Mouse (Mus musculus): ENCODE data around the gene Txndc11.
A peak's percentile ranks its signal among the peaks of the same experiment; 100 is the strongest.

The Txndc11 gene

DNA sequence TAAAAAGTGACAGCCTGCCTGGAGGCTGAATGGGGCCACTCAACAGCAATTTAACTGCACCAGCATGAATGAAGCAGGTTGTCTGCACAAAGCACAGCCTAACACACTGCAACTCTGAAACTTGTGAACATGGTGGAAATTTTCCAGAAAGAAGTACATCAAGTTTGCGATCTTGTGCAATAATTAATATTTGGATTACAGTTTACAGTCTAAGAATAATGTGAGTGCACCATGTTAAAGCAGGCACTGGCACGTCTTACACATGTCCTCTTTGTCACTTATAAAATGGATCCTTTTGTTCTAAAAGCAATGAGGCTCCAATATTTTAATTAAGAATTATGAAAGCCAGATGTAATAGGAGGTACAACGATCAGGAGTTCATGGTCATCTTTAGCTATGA, 37.1 kb downstream of the Txndc11 start:
- no peak for DNase-seq

- no peak for DNase-seq
These were observed 40.6 kb downstream of the Txndc11 start for GRCm38 (mm10) chr16:11093717-11094386.

DNA sequence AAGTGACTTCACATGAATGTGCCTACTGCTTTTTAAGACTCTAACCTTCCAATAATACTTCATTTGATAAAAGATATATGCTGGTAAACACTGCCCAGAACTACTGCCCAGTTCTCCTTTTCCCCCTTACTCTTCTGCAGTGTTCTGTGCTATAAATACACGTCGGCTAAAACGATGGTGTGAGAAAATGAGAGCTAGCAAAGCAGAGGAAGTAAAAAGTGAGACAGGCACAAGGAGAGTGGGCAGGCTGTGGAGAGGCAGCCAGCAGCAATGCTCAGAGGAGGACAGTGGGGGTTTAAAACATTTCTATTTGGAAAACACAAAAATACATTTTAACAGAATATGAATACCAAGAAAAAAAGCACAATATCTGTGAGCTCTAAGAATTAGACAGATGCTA, 41.9 kb downstream of the Txndc11 start:
- DNase-seq = no peak

DNA sequence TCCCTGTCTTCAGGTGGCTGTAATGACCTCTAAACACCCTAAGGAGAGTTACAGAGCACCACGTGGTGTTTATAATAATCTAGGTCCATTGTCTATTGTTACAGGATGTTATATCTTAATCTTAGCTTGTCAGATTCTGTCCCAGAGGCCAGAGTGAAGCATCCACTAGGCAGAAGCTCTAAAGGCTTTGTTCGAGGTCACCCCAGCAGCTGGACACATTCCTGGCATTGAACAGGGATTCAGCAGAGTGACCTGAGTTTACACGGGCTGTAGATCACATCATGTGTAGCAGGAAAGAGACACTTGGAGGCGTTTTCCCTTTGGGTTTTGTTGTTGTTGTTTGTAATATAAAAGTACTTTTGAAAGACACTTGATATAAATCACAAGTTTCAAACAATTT, 42.4 kb downstream of the Txndc11 start:
- DNase-seq = no peak

DNA sequence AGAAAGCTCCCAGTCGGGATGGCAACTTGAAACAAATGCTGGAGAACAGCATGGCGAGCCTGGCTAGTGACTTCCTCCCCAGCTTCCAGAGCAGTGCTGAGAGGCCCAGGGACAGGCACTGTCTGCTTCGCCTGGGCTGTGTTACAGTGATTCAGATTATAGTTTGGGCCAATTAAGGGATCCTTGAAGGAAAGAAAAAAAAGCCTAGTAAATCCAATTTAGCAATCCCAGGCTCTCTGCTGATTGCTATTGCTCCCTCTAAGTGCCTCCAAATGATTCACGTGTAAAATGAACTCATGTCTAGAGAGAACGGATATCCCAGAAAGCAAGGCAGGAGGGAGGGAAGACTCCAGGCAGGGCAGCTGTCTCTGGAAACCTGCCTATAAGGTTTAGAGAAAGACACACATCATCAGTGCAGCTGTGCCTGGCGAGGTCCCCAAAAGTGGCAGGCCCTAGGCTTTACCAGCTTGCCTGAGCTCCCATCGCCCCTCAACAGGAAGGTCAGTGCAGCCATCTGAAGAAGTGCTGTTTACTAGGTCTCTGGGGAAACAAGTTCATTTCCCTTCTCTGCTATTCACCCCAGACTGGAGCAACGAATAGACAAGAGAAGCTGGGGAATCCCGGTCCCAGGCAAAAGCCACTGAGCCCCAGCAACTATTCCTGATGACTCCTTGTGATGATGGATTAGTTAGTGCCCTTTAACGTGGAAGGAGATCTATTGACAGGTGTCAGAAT, 43.4 kb downstream of the Txndc11 start:
- no peak for DNase-seq

DNA sequence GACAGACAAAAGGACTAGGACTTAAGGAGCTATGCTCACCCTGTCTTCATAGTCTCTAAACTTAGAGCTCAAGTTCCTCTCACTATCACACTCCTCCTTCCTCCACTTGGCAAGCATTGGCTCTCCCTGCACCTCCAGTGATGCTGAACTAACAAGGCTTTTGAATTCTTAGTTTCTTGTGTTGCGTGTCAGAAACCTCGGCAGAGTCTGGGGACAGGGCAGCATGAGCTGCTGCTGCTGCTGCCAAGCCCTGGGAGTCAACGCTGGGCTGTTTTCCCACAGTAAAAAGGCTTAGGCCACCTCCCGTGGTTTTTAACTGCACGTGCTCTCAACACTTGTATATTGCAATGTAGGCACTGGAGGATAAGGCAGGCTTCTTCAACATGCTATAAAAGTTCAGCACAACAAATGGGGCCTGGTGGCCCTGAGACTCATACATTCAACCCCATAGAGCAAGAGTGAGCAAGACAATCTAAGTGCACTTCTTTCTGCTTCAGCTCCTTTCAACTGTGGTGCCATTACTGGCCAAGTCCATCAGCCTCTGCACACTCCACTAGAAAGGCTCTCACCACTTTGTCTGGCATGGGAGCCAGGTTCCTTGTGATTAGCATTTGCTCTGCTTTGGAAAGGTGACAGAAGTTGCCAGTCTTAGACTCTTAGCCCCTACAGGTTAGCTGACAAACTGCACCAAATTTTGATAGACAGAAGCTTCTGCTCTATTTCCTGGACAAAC, 47.4 kb downstream of the Txndc11 start:
- DNase-seq = no peak

DNA sequence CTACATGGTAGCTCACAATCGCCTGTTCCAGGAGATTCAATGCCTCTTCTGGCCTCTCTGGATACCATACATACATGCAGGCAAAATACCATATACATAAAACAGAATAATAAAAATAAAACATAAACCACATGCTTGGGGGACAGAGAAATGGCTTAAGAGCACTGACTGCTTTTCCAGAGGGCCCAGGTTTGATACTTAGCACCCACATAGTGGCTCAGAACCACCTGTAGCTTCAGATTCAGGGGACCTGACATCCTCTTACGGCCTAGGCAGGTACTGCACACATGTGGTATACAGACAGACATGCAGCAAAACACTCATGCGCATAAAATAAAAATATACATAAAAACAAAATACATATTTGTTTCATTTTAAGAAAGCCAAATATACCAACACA, 48.2 kb downstream of the Txndc11 start:
- no peak for DNase-seq

DNA sequence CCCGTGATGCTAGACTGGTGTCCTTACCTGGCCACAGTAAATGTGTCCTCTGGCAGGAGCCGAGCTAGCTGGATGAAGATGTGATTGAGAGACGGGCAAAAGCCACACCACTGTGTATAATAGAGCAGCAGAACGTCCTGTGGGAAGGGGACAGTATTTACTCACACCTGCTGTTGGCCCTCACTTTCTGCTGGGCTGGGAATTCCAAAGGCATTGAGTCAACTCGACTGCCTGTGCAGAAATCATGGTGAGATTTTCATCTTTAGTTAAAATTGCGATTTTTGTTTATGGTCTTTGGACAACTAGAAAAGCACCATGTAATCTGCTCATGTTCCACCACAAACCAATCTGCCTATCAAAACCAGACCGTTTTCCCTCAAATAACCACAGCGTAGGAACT, 50.3 kb downstream of the Txndc11 start:
- no peak for DNase-seq

GRCm38 (mm10) chr16:11078216-11078869, 56.1 kb downstream of the Txndc11 start:
- DNase-seq = no peak

- DNase-seq = no peak
These were observed 56.7 kb downstream of the Txndc11 start for GRCm38 (mm10) chr16:11077601-11078201.

GRCm38 (mm10) chr16:11073060-11073459, 61.4 kb downstream of the Txndc11 start:
- DNase-seq = no peak

- DNase-seq = no peak
These were observed 62.0 kb downstream of the Txndc11 start for GRCm38 (mm10) chr16:11072454-11072853.

DNA sequence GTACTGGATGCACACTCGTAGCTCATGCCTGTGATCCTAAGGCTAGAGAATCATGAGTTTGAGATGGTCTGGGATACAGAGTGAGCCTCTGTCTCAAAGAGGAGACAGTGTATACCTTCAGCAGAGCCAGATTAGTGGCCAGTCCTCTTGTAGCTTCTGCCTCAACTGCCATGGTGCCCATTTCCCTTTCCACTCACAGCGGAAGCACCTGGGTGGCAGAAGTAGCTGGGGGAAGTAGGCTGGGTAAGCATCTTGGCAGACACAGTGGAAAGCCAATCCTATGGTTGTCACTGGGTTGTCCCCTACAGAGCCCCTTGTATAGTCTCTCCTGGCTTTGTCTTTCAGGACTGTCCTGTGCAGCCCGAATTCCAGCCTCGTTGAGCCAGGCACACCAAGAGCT, 62.6 kb downstream of the Txndc11 start:
- no peak for DNase-seq

GRCm38 (mm10) chr16:11071176-11071575, 63.3 kb downstream of the Txndc11 start:
- no peak for DNase-seq

DNA sequence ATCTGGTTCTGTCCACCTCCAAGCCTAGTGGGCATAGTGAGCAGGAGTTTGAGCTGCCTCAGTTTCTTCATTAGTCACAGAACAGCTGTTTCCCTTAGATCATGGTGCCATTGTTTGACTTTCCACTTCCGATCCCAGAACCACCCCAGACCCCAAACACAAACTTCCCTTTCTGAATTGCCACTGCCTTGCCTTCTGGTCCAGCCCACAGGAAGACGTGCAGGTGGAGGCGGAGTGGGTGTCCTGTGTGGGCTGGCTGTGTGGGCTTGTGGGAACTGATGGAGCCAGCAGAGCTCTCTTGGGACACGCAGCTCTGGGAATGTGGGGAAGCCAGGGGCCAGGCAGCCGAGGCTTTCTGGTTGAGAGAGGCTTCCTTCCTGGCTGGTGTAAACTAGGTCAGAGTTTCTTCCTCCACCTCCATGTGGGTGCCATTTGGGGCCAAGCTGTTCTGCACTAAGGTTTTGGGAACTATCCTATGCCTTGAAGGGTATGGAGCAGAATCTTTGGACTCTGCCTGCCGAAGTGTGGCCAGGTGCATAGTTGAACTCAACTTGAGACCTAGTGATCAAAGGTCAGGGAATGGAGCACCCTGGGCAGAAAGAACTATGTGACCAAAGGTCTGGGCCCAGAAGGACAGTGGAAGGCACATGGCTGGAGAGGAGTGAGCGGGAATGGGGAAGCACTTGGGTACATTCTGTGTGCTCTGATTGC, 64.6 kb downstream of the Txndc11 start:
- DNase-seq = no peak

GRCm38 (mm10) chr16:11069271-11069670, 65.2 kb downstream of the Txndc11 start:
- no peak for DNase-seq

GRCm38 (mm10) chr16:11068666-11069065, 65.8 kb downstream of the Txndc11 start:
- no peak for DNase-seq

DNA sequence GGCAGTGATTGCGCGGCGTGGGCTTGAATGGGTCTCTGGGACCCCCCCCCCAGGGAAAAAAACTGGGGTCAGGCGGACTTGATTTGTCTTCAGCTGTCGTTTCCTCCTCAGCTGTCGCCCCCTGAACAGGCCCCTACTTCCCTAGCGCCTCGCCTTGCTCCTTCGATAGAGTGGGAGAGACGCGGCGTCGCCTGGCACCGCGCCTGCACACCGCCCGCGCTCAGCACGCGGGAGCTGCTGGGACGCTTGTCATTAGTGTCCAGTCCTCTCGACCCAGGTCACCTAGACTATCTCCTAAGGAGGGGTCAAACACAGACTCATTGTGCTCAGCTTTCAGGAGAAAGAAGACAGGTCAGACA, 67.6 kb downstream of the Txndc11 start:
- DNase-seq = peak; percentile 74

DNA sequence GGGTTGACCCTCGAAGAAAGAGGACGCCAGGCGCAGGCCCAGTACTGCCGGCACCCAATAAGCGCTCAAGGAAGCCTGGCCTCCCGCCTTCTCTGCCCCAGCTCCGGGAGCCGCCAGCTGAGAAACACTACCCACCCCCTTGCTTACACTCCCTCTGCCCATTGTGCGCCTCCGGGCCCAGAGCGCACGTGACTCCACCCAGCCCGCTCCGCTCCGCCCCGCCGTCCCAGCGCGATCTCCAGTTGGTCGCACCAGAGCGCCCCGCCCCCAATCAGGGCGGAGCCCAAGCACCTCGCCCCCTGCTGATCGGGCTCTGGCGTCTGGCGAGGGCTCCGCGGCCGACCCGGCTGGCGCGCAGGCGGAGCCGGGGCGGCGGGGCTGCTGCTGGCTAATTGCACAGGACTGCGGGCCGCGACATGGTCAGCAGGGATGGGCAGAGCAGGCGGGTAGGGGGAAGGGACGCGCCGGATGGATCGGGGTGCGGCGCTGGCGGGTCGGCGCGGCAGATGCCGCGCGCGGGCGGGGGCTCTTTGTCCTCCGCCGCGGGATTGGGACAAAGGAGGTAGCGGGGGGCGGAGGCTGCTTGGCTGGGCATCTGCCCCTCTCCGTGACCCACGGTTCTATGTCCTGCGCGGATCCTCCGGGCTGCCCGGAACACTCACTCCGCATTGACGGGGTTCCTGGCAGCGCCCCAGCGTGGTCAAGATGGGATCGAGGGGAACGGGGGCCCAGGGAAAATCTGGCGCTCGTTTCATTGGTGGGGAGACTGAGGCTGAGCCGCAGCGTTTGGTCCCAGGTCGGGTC, 68.2 kb downstream of the Txndc11 start, which contains the start of gene Litaf:
Litaf (minus strand) TSS at position 129 of the 804 bp plus-strand sequence.
- DNase-seq = peak; percentile 98

DNA sequence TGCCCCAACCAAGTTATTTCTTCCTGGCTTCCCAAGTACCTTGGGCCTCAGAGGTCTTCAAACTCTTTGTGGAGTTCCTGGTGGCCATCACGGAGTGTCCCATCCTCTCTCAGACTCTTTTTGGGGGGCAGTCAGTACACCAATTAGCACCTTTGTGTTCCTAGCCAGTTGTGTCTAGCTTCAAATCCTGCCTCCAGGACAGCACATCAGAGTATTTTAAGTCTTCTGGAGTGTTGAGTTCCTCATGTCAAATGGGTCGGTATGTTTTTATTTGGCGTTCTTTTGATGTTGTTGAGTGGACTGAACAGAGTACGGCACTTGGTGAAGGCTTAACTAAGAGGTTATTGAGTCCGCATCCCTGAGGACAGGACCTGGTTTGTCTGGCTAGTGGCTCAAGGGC, 69.0 kb downstream of the Txndc11 start:
- no peak for DNase-seq

GRCm38 (mm10) chr16:11064742-11065141, 69.7 kb downstream of the Txndc11 start:
- DNase-seq = no peak
